Comparison of ENCODE assay signal across 16 mouse cellular contexts in genomic region chr11:8391564-8391963, GRCm38 (mm10).
"Had no signal": no experiment of that assay in that cellular context is flagged by ENCODE, and none has a peak within 500 bp of the region (broad histone marks: within the 10 kb centered on the region; RNA-seq: fewer than 3 reads in every experiment).

No protein-coding gene starts in this region.

- H3K27ac ChIP-seq: liver, embryonic 15.5 days; macrophage; midbrain, embryonic 13.5 days; midbrain, embryonic 15.5 days; neural tube, embryonic 12.5 days had no signal

- H3K9me3 ChIP-seq: liver, embryonic 15.5 days; midbrain, embryonic 13.5 days; midbrain, embryonic 15.5 days; neural tube, embryonic 12.5 days had no signal

- ATAC-seq: liver, postnatal 0 days; lung, postnatal 0 days; midbrain, embryonic 13.5 days; midbrain, embryonic 15.5 days had no signal

- DNase-seq: liver, postnatal 0 days; lung, adult 2 months; lung, postnatal 14 days; right cerebral cortex, postnatal 14 days; spleen, adult 18-20 months; thymus, adult 18-20 months; thymus, postnatal 14 days; thymus, postnatal 36 days had no signal

- H3K4me2 ChIP-seq: liver, embryonic 15.5 days; midbrain, embryonic 11.5 days; midbrain, embryonic 13.5 days; midbrain, embryonic 15.5 days; neural tube, embryonic 12.5 days had no signal

- H3K27me3 ChIP-seq: liver, embryonic 15.5 days; megakaryocyte, embryonic 14.5 days; midbrain, embryonic 13.5 days; midbrain, embryonic 15.5 days; neural tube, embryonic 12.5 days had no signal

- H3K4me3 ChIP-seq: liver, embryonic 15.5 days; megakaryocyte, embryonic 14.5 days; midbrain, embryonic 13.5 days; midbrain, embryonic 15.5 days; neural tube, embryonic 12.5 days had no signal

- H3K36me3 ChIP-seq: liver, embryonic 15.5 days; midbrain, embryonic 13.5 days; midbrain, embryonic 15.5 days; neural tube, embryonic 12.5 days had no signal

- H3K9ac ChIP-seq: liver, embryonic 15.5 days; liver, postnatal 0 days; midbrain, embryonic 13.5 days; midbrain, embryonic 15.5 days; neural tube, embryonic 12.5 days had no signal

- H3K4me1 ChIP-seq: liver, embryonic 15.5 days; megakaryocyte, embryonic 14.5 days; midbrain, embryonic 13.5 days; midbrain, embryonic 15.5 days; neural tube, embryonic 12.5 days had no signal
